Mouse (Mus musculus) urinary bladder, postnatal 0 days (tissue): ENCODE data around the gene Depdc1a. TPM values are rescaled to one million over a fixed set of nuclear protein-coding genes. Genes with fewer than 3 reads are reported as not detected.

Experiments
- polyA plus RNA-seq: library from polyadenylated mRNA; unstranded; fragments of >200 nt; fragmentation: Nextera tagmentation; extraction: Ambion mirVana; gene quantifications from 2 replicates; pipeline ENCODE4 v1.2.1, GENCODE M21; 2015

Depdc1a gene
- 6.4 and 11.4 TPM in 2 replicates for polyA plus RNA-seq

GRCm38 (mm10) chr3:159495243-159495801 is at the start of gene Depdc1a:
TSS of gene Depdc1a (plus strand) at chr3:159495433.

Other genes with a start within 250 kb of the Depdc1a start
- gene Rpe65, start 103.7 kb downstream of the Depdc1a start, polyA plus RNA-seq, result not detected in 2 replicates